Mouse (Mus musculus) embryonic facial prominence, embryonic 14.5 days (tissue): ENCODE data around the gene Tceanc2. TPM values are rescaled to one million over a fixed set of nuclear protein-coding genes. Genes with fewer than 3 reads are reported as not detected.
"Not testable (repeated sequence)": the region's sequence is repeated elsewhere in the genome, so short reads cannot be mapped to it uniquely, and the experiment has no call there.

Source experiments
- ATAC-seq: fragments of 200-750 bp; cut with Nextera tagmentation; 2 replicates; pipeline ENCODE4 v1.8.0; 2017; ENCODE audit warnings: low read depth, moderate number of reproducible peaks, moderate TSS enrichment
- DNase-seq: peaks from one replicate; pipeline ENCODE4 v3.0.0-alpha.2; 2015; ENCODE audit warnings: low spot score
- H3K27ac ChIP-seq: fragments of 300-500 bp; sonication (generic); replicated peaks from 2 replicates; pipeline ENCODE4 v1.5.1; 2014; ENCODE audit warnings: low read depth, mild to moderate bottlenecking, low read length, moderate library complexity
- H3K27me3 ChIP-seq: fragments of 300-500 bp; sonication (generic); replicated peaks from 2 replicates; pipeline ENCODE4 v1.6.1; 2014; ENCODE audit warnings: low read length; ENCODE audit not compliant: control insufficient read depth, insufficient read depth
- H3K36me3 ChIP-seq: fragments of 300-500 bp; sonication (generic); 2 replicates; pipeline ENCODE4 v1.6.1; 2014; ENCODE audit warnings: low read length, mixed read lengths; ENCODE audit not compliant: control insufficient read depth, insufficient read depth
- H3K4me1 ChIP-seq: fragments of 300-500 bp; sonication (generic); 2 replicates; pipeline ENCODE4 v1.6.1; 2014; ENCODE audit warnings: antibody characterized with exemption, low read length; ENCODE audit not compliant: control insufficient read depth, insufficient read depth
- H3K4me2 ChIP-seq: fragments of 300-500 bp; sonication (generic); 2 replicates; pipeline ENCODE4 v1.6.1; 2014; ENCODE audit warnings: low read depth, mild to moderate bottlenecking, low read length, moderate library complexity, mixed read lengths
- H3K4me3 ChIP-seq: fragments of 300-500 bp; sonication (generic); 2 replicates; pipeline ENCODE4 v1.5.1; 2014; ENCODE audit warnings: low read depth, mild to moderate bottlenecking, low read length
- H3K9ac ChIP-seq: fragments of 300-500 bp; sonication (generic); 2 replicates; pipeline ENCODE4 v1.6.1; 2014; ENCODE audit warnings: low read depth, mild to moderate bottlenecking, low read length, moderate library complexity, mixed read lengths
- H3K9me3 ChIP-seq: fragments of 300-500 bp; sonication (generic); 2 replicates; pipeline ENCODE4 v1.6.1; 2016; ENCODE audit warnings: low read length; ENCODE audit not compliant: control insufficient read depth
- WGBS: fragments of 180-500 bp; shearing (Covaris S2); extraction: QIAGEN DNeasy Blood & Tissue Kit; methylation state at CpG from one replicate; pipeline ENCODE4 v1.1.7; 2014; 5-methylcytosine and 5-hydroxymethylcytosine counted together
- polyA plus RNA-seq: library from polyadenylated mRNA; unstranded; fragments of >200 nt; fragmentation: Nextera tagmentation; extraction: Ambion mirVana; gene quantifications from 2 replicates; pipeline ENCODE4 v1.2.1, GENCODE M21; 2014

Tceanc2 gene
- polyA plus RNA-seq, 1 experiment from 2014 or later: 36.8 TPM

DNA sequence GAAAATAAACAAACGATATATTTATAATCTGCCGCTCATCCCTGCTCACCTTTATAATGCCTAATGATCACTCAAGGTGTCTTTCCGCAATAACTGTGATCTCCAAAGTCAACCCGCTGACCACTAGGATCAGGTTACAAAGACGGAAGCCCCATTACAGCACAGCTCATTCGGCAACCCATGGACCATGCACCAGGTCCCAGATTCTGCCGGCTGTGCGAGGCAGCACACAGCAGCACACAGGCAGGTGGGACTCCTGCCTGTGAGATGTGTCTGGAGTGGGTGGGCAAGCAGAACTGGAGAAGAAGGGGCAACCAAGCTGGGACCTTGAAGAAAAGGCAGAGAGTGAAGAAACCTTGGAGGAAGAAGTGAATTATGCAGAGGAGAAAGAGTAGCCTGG is 64.6 kb downstream of the Tceanc2 start:
- 42% methylated on average over 8 of the region's 8 CpGs for whole genome bisulfite sequencing

DNA sequence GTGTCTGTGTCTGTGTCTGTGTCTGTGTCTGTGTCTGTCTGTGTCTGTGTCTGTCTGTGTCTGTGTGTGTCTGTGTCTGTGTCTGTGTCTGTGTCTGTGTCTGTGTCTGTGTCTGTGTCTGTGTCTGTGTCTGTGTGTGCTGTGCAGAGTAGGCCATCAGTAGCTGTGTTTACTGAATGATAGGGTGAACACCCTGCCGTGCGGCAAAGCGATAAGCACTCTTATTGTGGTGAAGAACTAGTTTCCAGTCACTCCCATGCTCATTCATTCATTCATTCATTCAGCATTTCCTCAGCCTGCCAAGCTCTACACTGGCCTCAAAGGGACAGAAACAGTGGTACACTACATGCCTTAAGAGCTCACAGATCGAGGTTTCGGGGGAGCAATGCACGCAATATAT is 69.7 kb downstream of the Tceanc2 start:
- WGBS: 93% methylated on average over 6 of the region's 6 CpGs
- not testable (repeated sequence) for ATAC-seq

More for the DNA sequence above, 64.6 kb downstream of the Tceanc2 start:
- no peaks in the 10 kb centered on the region for H3K27me3 ChIP-seq
- H3K9me3 ChIP-seq: no peaks in the 10 kb centered on the region
- no peak for ATAC-seq
- no peaks in the 10 kb centered on the region for H3K36me3 ChIP-seq
- no peak for DNase-seq
- H3K4me1 ChIP-seq: no peaks in the 10 kb centered on the region
- no peak overlapping the region for H3K9ac ChIP-seq
- H3K4me3 ChIP-seq: no peak overlapping the region
- no peak overlapping the region for H3K4me2 ChIP-seq
- H3K27ac ChIP-seq: no peak overlapping the region

DNA sequence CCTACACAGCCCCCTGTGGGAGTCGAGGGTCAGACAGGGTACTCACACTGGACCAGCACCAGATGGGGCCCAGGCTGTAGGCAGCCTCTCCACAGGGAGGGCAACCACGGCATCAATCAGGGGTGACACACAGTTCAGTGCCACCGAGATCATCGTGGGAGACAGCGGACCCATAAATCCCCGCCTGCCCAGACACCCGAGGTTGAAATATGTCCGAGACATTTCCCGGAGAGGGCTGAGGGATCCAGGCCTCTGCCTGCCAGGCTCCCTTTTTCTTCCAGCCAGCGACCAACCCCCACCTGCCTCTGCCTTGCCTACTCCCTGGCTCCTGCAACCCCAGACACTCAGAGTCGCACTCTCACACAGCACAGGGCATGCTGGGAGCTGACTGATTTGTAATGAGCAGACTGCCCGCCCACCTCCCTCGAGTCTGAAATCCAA is 70.6 kb downstream of the Tceanc2 start:
- H3K4me2 ChIP-seq: no peak overlapping the region
- no peaks in the 10 kb centered on the region for H3K27me3 ChIP-seq
- ATAC-seq (no peak; the same call in 1 of the 2 replicates), DNase-seq (peak; percentile 44)
- H3K9me3 ChIP-seq: no peaks in the 10 kb centered on the region
- WGBS: 27% methylated on average over 6 of the region's 13 CpGs
- H3K27ac ChIP-seq: no peak overlapping the region
- no peaks in the 10 kb centered on the region for H3K36me3 ChIP-seq
- H3K4me3 ChIP-seq: no peak overlapping the region
- no peaks in the 10 kb centered on the region for H3K4me1 ChIP-seq
- no peak overlapping the region; the same call in 1 of the 2 replicates for H3K9ac ChIP-seq

More for the DNA sequence above, 69.7 kb downstream of the Tceanc2 start:
- not testable (repeated sequence) for DNase-seq, H3K9ac ChIP-seq, H3K36me3 ChIP-seq, H3K4me2 ChIP-seq, H3K4me1 ChIP-seq, H3K9me3 ChIP-seq, H3K27ac ChIP-seq, H3K4me3 ChIP-seq, H3K27me3 ChIP-seq

DNA sequence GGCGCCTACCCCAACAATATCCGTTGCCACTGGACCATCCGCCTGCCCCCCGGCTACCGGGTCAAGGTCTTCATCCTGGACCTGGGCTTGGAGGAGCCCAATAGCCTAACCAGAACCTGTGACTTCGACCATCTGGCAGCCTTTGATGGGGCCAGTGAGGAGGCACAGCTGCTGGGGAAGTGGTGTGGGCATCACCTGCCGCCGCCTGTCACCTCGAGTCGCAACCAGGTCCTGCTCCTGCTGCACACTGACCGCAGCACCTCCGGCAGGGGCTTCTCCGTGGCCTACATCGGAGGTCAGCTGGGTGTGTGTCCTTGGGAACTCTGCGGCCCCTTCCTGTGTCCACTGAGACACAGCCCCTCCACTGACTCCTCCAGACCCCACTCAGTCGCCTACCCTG is 72.1 kb downstream of the Tceanc2 start:
- no peak overlapping the region for H3K4me3 ChIP-seq
- H3K36me3 ChIP-seq: no peaks in the 10 kb centered on the region
- H3K9ac ChIP-seq: no peak overlapping the region
- H3K27ac ChIP-seq: no peak overlapping the region
- ATAC-seq (no peak), DNase-seq (no peak)
- H3K9me3 ChIP-seq: no peaks in the 10 kb centered on the region
- H3K4me1 ChIP-seq: no peaks in the 10 kb centered on the region
- H3K27me3 ChIP-seq: no peaks in the 10 kb centered on the region
- H3K4me2 ChIP-seq: no peak overlapping the region
- WGBS: 81% methylated on average over 16 of the region's 16 CpGs

GRCm38 (mm10) chr4:107102220-107102619 is 76.7 kb downstream of the Tceanc2 start:
- H3K4me3 ChIP-seq: no peak overlapping the region
- H3K27me3 ChIP-seq: no peaks in the 10 kb centered on the region
- 63% methylated on average over 8 of the region's 8 CpGs for WGBS
- H3K27ac ChIP-seq: no peak overlapping the region
- H3K4me2 ChIP-seq: no peak overlapping the region
- H3K9ac ChIP-seq: no peak overlapping the region
- H3K4me1 ChIP-seq: no peaks in the 10 kb centered on the region
- no peaks in the 10 kb centered on the region for H3K36me3 ChIP-seq
- ATAC-seq (no peak), DNase-seq (no peak)
- H3K9me3 ChIP-seq: no peaks in the 10 kb centered on the region

DNA sequence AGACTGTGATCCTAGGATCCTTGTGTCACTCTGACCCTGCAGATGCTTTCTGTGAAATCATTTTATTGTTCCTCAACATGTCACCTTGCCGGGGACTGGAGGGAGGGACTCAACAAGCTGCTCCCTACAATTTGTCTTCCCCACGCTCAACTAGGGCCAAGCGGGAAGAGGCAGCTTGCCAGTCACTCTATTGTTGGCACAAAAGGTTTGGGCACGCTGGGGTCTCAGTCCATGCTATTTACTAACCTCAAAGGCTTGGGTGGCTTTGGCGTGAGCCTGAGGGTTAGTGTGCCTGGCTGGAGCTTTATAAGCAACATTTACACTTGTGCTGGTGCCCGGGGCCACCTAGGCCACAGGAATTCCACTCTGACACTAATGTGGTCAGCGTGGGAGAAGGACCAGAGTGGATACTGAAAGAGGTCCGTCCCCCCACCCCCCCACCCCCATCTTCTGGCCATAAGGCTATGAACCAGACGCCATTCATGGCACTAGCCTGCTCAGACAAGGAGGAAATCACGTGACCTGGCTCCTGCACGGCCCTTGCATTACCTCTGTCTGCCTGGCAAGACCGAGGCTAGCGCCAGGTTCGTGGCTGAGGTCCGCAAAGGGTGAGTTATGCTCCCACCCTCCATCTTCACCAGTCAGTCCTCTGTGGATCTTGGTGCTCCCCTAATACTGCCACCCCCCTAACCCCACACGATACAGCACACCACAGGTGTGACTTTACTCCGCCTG is 80.0 kb downstream of the Tceanc2 start:
- Histone ChIP-seq H3K27ac (no peak overlapping the region), H3K4me3 (no peak overlapping the region), H3K4me1 (peaks cover 2% of the 10 kb centered on the region; the same call in 1 of the 2 replicates), H3K4me2 (no peak overlapping the region), H3K27me3 (no peaks in the 10 kb centered on the region), H3K9me3 (no peaks in the 10 kb centered on the region), H3K36me3 (no peaks in the 10 kb centered on the region), H3K9ac (no peak overlapping the region)
- ATAC-seq: no peak
- WGBS: 70% methylated on average over 14 of the region's 17 CpGs
- no peak for DNase-seq

DNA sequence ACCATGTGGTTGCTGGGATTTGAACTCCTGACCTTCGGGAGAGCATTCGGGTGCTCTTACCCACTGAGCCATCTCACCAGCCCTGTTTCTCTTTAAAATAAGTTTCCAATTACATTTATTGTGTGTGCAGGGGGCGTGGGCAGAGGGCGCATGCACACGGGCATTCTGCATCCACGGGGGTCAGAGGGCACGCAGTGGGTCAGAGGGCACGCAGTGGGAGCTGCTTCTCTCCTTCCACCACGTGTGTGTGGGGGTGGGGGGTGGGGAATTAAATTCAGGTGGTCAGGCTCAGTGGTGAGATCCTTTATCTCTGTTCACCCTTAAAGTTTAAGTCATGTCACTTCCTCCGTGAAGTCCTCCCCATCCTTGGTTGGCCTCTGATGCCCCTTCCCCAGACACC is 80.5 kb downstream of the Tceanc2 start:
- DNase-seq (no peak), ATAC-seq (no peak)
- WGBS: 54% methylated on average over 9 of the region's 10 CpGs
- no peak overlapping the region for H3K27ac ChIP-seq
- peaks cover 2% of the 10 kb centered on the region; the same call in 1 of the 2 replicates for H3K4me1 ChIP-seq
- H3K4me3 ChIP-seq: no peak overlapping the region
- no peaks in the 10 kb centered on the region for H3K27me3 ChIP-seq
- no peak overlapping the region for H3K9ac ChIP-seq
- H3K4me2 ChIP-seq: no peak overlapping the region
- no peaks in the 10 kb centered on the region for H3K9me3 ChIP-seq
- no peaks in the 10 kb centered on the region for H3K36me3 ChIP-seq

DNA sequence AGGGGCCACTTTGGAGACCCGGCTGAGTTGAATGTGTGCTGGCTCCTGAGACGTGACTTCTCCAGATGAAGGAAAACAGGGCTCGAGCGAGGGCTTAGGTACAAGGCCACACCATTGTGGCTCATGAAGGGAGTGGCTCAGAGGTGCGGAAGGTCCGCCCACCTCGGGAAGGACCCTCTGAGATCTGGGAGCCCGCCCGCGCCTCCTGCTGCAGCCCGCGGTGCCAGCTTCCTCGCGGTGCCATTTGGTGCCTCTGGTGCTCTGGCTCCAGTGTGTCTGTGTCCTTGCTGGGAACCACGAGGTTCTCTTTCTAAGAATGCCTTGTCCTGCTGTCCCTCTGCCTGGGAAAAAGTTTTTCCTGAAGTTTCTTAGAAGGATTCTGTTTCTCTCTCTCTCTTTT is 81.0 kb downstream of the Tceanc2 start:
- DNase-seq (no peak), ATAC-seq (no peak)
- no peak overlapping the region for H3K4me3 ChIP-seq
- peaks cover 2% of the 10 kb centered on the region; the same call in 1 of the 2 replicates for H3K4me1 ChIP-seq
- H3K27ac ChIP-seq: no peak overlapping the region
- 42% methylated on average over 12 of the region's 15 CpGs for WGBS
- no peaks in the 10 kb centered on the region for H3K36me3 ChIP-seq
- no peak overlapping the region for H3K4me2 ChIP-seq
- no peak overlapping the region for H3K9ac ChIP-seq
- H3K27me3 ChIP-seq: no peaks in the 10 kb centered on the region
- H3K9me3 ChIP-seq: no peaks in the 10 kb centered on the region

DNA sequence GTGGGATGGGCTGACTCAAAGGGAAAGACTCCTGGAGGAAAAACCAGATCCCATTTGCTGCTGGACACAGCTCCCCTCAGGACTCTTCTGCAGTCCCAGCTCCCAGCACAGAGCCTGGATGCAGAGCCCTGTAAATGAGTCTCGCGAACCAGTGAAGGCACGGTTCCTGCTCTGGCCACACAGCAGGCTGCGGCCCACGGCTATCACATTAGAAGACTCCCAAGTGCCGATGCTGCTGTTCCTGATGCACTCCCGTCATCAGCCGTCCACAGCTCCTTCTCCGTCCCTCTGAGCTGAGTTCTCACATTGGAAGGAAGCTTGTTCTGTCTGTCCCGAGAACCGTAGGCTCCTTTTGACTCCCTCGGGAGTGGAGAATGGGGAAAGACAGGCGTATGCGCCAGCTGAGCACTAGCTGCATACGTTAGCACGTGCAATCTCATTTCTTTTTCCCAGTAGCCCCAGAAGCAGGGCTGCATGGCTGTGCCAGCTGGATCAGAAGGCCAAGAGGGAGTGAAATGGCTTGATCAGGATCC is 82.0 kb downstream of the Tceanc2 start, which contains the start of gene Cdcp2:
TSS of gene Cdcp2 (plus strand) at position 51 of the 533 bp plus-strand sequence.
- H3K4me1 ChIP-seq: peaks cover 2% of the 10 kb centered on the region; the same call in 1 of the 2 replicates
- no peak within 1 kb of the TSS for H3K4me3 ChIP-seq
- H3K27me3 ChIP-seq: no peaks in the 10 kb centered on the region
- H3K9ac ChIP-seq: no peak within 1 kb of the TSS
- ATAC-seq: no peak; the same call in 1 of the 2 replicates
- 51% methylated on average over 16 of the region's 16 CpGs for WGBS
- H3K27ac ChIP-seq: no peak within 1 kb of the TSS
- no peaks in the 10 kb centered on the region for H3K9me3 ChIP-seq
- H3K36me3 ChIP-seq: no peaks in the 10 kb centered on the region
- no peak within 1 kb of the TSS for H3K4me2 ChIP-seq
- DNase-seq: no peak
